Mouse (Mus musculus): ENCODE data around the gene Fam189a2. TPM values are rescaled to one million over a fixed set of nuclear protein-coding genes. Genes with fewer than 3 reads are reported as not detected.

Fam189a2 gene
- total and polyA plus RNA-seq, 3 experiments = 0.11 TPM; not detected in 2

- 0 out of 2 replicates have a peak, but pooled peaks cover 3% of the 10 kb centered on the region for H3K27me3 ChIP-seq (ENCODE audit: insufficient read depth, low read length)
- no peak overlapping the region for H3K4me3 ChIP-seq (ENCODE audit: low read depth, low read length)
- no peak for TF ChIP-seq TAL1 (conservative IDR thresholded peaks at IDR 0.05; ENCODE audit: low read depth, low read length)
- TF ChIP-seq CTCF (IDR thresholded peaks at IDR 0.05; ENCODE audit: low read depth, low read length) = no peak
- TF ChIP-seq GATA1 (IDR thresholded peaks at IDR 0.05; ENCODE audit: borderline replicate concordance, low read length) = no peak
- TF ChIP-seq GATA2 (IDR thresholded peaks at IDR 0.05; ENCODE audit: borderline replicate concordance, low read depth, low read length) = no peak
- no peak for TF ChIP-seq POLR2AphosphoS5 (IDR thresholded peaks at IDR 0.05; ENCODE audit: insufficient replicate concordance, low read depth, low read length)
- no peaks in the 10 kb centered on the region for H3K4me1 ChIP-seq (ENCODE audit: insufficient read depth, low read depth, low read length)
- H3K9me3 ChIP-seq (replicated peaks) = no peaks in the 10 kb centered on the region
- DNase-seq (ENCODE audit: low spot score) (no peak), ATAC-seq (ENCODE audit: extremely low read depth, insufficient number of reproducible peaks, low FRiP score, poor library complexity, severe bottlenecking) (no peak)
- H3K36me3 ChIP-seq (replicated peaks) = no peaks in the 10 kb centered on the region
Observed at GRCm38 (mm10) chr19:24049329-24049728, 18.5 kb upstream of the Fam189a2 start.

DNA sequence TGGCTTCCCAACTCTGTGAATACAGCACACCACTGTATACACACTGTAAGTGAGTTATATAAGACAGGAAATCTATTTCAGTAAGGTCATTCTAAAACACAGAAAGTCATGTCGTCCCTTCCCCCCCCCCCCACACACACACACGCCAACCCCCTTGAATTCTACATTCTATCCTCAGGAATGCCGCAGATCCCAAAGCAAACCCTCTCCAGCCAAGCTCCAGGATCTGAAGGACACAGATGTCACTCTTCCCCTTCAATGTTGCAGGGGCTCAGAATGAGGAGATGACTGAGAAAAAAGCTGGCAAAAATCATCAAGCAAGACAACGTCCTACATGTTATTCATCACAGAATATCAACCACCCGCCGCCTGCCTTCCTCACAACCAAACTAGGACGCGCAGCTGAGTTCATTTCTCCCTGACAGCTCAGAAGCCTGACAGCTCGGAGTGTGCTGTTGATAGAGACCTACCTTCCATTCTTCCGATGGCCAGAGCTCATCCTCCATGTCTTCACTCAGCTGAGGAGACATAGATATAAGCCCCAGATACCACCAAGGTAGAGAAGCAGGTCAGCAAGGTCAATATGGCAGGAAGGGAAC, 15.7 kb upstream of the Fam189a2 start:
- DNase-seq (ENCODE audit: low spot score) = no peak
- no peak for ATAC-seq (ENCODE audit: extremely low read depth, insufficient number of reproducible peaks, low FRiP score, poor library complexity, severe bottlenecking)
- Histone ChIP-seq H3K4me1 (ENCODE audit: insufficient read depth, low read depth, low read length) (no peaks in the 10 kb centered on the region), H3K4me3 (ENCODE audit: low read depth, low read length) (no peak overlapping the region), H3K27me3 (ENCODE audit: insufficient read depth, low read length) (0 out of 2 replicates have a peak, but pooled peaks cover 3% of the 10 kb centered on the region), H3K36me3 (replicated peaks) (no peaks in the 10 kb centered on the region), H3K9me3 (replicated peaks) (no peaks in the 10 kb centered on the region)
- TF ChIP-seq POLR2AphosphoS5 (IDR thresholded peaks at IDR 0.05; ENCODE audit: insufficient replicate concordance, low read depth, low read length) = no peak
- no peak for TF ChIP-seq CTCF (IDR thresholded peaks at IDR 0.05; ENCODE audit: low read depth, low read length)
- TF ChIP-seq GATA2 (IDR thresholded peaks at IDR 0.05; ENCODE audit: borderline replicate concordance, low read depth, low read length) = no peak
- TF ChIP-seq TAL1 (conservative IDR thresholded peaks at IDR 0.05; ENCODE audit: low read depth, low read length) = no peak
- TF ChIP-seq GATA1 (IDR thresholded peaks at IDR 0.05; ENCODE audit: borderline replicate concordance, low read length) = no peak

- Histone ChIP-seq H3K27me3 (ENCODE audit: insufficient read depth, low read length) (0 out of 2 replicates have a peak, but pooled peaks cover 3% of the 10 kb centered on the region), H3K4me3 (ENCODE audit: low read depth, low read length) (no peak overlapping the region), H3K4me1 (ENCODE audit: insufficient read depth, low read depth, low read length) (no peaks in the 10 kb centered on the region), H3K36me3 (replicated peaks) (no peaks in the 10 kb centered on the region), H3K9me3 (replicated peaks) (no peaks in the 10 kb centered on the region)
- ATAC-seq (ENCODE audit: extremely low read depth, insufficient number of reproducible peaks, low FRiP score, poor library complexity, severe bottlenecking) (no peak), DNase-seq (ENCODE audit: low spot score) (no peak)
- TF ChIP-seq POLR2AphosphoS5 (IDR thresholded peaks at IDR 0.05; ENCODE audit: insufficient replicate concordance, low read depth, low read length) (no peak), CTCF (IDR thresholded peaks at IDR 0.05; ENCODE audit: low read depth, low read length) (no peak), GATA2 (IDR thresholded peaks at IDR 0.05; ENCODE audit: borderline replicate concordance, low read depth, low read length) (no peak), TAL1 (conservative IDR thresholded peaks at IDR 0.05; ENCODE audit: low read depth, low read length) (no peak), GATA1 (IDR thresholded peaks at IDR 0.05; ENCODE audit: borderline replicate concordance, low read length) (no peak)
Observed at GRCm38 (mm10) chr19:24042387-24042786, 11.6 kb upstream of the Fam189a2 start.

DNA sequence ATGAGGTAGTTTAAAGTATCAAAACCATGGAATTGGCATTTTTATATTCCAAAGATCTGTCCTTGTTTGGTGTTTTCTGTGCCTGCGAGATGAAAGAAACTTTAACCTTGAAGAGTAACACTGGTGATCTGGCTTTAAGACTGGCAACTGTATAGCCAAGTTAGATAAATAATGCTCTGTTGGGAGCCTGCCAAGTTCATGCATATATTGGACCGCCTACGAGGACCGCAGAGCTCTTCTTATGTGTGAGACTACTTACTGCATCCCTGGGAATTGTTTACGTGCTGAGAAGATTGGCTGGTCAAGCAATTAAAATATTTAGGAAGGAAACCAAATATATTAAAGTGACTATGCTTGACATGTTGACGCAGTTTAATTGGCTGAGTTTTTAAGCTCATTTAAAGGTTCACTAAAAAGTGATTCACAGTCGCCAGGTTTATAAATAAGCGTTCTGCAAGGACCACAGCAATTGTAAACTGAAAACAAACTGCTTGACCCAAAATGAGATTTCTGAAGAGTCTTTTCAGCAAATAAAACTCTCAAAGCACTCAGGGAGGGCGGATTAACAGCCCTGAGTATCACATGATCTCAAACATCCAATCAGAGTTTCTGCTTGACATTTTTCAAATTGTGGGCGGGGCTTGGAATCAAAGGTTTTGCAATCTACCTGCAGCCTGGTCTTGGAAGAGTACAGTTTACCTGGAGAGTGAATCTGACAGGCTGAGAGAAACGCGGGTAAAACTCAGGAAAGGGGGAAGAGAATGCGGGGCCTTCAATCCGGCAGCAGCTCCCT, 8.4 kb upstream of the Fam189a2 start:
- DNase-seq (ENCODE audit: low spot score) (no peak), ATAC-seq (ENCODE audit: extremely low read depth, insufficient number of reproducible peaks, low FRiP score, poor library complexity, severe bottlenecking) (no peak)
- no peaks in the 10 kb centered on the region for H3K4me1 ChIP-seq (ENCODE audit: insufficient read depth, low read depth, low read length)
- no peaks in the 10 kb centered on the region for H3K27me3 ChIP-seq (ENCODE audit: insufficient read depth, low read length)
- no peak for TF ChIP-seq GATA1 (IDR thresholded peaks at IDR 0.05; ENCODE audit: borderline replicate concordance, low read length)
- TF ChIP-seq POLR2AphosphoS5 (IDR thresholded peaks at IDR 0.05; ENCODE audit: insufficient replicate concordance, low read depth, low read length) = no peak
- no peak for TF ChIP-seq CTCF (IDR thresholded peaks at IDR 0.05; ENCODE audit: low read depth, low read length)
- TF ChIP-seq TAL1 (conservative IDR thresholded peaks at IDR 0.05; ENCODE audit: low read depth, low read length) = no peak
- no peak for TF ChIP-seq GATA2 (IDR thresholded peaks at IDR 0.05; ENCODE audit: borderline replicate concordance, low read depth, low read length)
- H3K9me3 ChIP-seq (replicated peaks) = no peaks in the 10 kb centered on the region
- no peaks in the 10 kb centered on the region for H3K36me3 ChIP-seq (replicated peaks)
- no peak overlapping the region for H3K4me3 ChIP-seq (ENCODE audit: low read depth, low read length)

DNA sequence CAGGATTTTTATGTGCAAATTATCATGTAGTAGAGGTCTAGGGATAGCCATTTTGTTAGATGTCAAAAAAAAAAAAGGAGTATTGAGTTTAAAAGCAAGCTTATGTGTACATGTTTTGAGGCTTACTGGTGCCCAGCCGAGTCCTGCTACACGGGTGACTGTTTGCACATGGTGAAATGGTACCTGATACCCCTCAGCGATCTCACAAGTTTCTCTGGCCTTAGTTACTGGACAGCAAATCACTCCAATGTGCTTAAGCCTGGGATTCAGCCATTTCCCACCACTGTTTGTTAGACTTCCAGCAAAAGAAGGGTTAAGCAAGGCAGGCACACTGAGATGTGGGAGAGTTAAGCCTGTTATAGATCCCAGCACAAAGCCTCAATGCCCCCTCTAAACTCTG, 3.5 kb upstream of the Fam189a2 start:
- TF ChIP-seq GATA2 (IDR thresholded peaks at IDR 0.05; ENCODE audit: borderline replicate concordance, low read depth, low read length) (no peak), GATA1 (IDR thresholded peaks at IDR 0.05; ENCODE audit: borderline replicate concordance, low read length) (no peak), POLR2AphosphoS5 (IDR thresholded peaks at IDR 0.05; ENCODE audit: insufficient replicate concordance, low read depth, low read length) (no peak), CTCF (IDR thresholded peaks at IDR 0.05; ENCODE audit: low read depth, low read length) (no peak), TAL1 (conservative IDR thresholded peaks at IDR 0.05; ENCODE audit: low read depth, low read length) (no peak)
- no peaks in the 10 kb centered on the region for H3K4me1 ChIP-seq (ENCODE audit: insufficient read depth, low read depth, low read length)
- no peaks in the 10 kb centered on the region for H3K36me3 ChIP-seq (replicated peaks)
- no peak for ATAC-seq (ENCODE audit: extremely low read depth, insufficient number of reproducible peaks, low FRiP score, poor library complexity, severe bottlenecking)
- no peak overlapping the region for H3K4me3 ChIP-seq (ENCODE audit: low read depth, low read length)
- no peaks in the 10 kb centered on the region for H3K9me3 ChIP-seq (replicated peaks)
- no peaks in the 10 kb centered on the region; the same call in 1 of the 2 replicates for H3K27me3 ChIP-seq (ENCODE audit: insufficient read depth, low read length)
- no peak for DNase-seq (ENCODE audit: low spot score)

DNA sequence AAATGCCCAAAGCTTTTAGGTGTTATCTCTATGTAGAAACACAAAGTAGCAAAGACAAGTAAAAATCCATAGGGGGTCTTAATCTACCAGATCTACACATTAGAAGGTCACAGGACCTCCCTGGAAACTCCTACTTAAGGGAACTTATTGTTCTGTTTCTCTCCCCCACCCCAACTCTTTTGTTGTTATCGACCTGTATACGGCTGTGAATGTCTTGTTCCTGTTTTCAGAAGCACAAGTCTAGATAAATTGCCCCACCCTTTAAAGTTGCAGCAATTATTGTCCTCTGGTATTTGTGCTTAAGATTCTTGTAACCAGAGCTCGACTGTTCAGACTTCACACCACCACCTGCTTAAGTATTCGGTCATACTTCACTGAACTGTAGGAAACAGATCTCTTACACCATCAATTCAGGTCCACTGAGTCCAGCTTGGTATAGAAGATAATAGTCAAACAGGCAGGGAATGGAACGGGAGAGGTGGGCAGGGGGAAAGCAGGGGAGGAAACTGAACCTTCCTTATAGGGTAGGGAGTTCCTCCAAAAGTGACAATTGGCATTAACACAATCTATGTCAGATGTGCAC, 1.9 kb upstream of the Fam189a2 start:
- no peaks in the 10 kb centered on the region for H3K9me3 ChIP-seq (replicated peaks)
- no peak for ATAC-seq (ENCODE audit: extremely low read depth, insufficient number of reproducible peaks, low FRiP score, poor library complexity, severe bottlenecking)
- H3K27me3 ChIP-seq (ENCODE audit: insufficient read depth, low read length) = no peaks in the 10 kb centered on the region; the same call in 1 of the 2 replicates
- no peak for TF ChIP-seq POLR2AphosphoS5 (IDR thresholded peaks at IDR 0.05; ENCODE audit: insufficient replicate concordance, low read depth, low read length)
- no peak for TF ChIP-seq CTCF (IDR thresholded peaks at IDR 0.05; ENCODE audit: low read depth, low read length)
- TF ChIP-seq GATA1 (IDR thresholded peaks at IDR 0.05; ENCODE audit: borderline replicate concordance, low read length) = no peak
- no peak for TF ChIP-seq TAL1 (conservative IDR thresholded peaks at IDR 0.05; ENCODE audit: low read depth, low read length)
- no peak for DNase-seq (ENCODE audit: low spot score)
- no peaks in the 10 kb centered on the region for H3K4me1 ChIP-seq (ENCODE audit: insufficient read depth, low read depth, low read length)
- no peaks in the 10 kb centered on the region for H3K36me3 ChIP-seq (replicated peaks)
- no peak overlapping the region for H3K4me3 ChIP-seq (ENCODE audit: low read depth, low read length)
